Mouse (Mus musculus) intestine, postnatal 0 days (tissue): ENCODE data around the gene Fosb. TPM values are rescaled to one million over a fixed set of nuclear protein-coding genes. Genes with fewer than 3 reads are reported as not detected.

Experiments
- ATAC-seq: fragments of 200-750 bp; cut with Nextera tagmentation; 2 replicates; pipeline ENCODE4 v1.8.0; 2017; ENCODE audit warnings: mild to moderate bottlenecking, moderate TSS enrichment, moderate library complexity
- H3K27ac ChIP-seq: fragments of 300-500 bp; sonication (generic); 2 replicates; pipeline ENCODE4 v1.5.1; 2014; ENCODE audit warnings: mild to moderate bottlenecking, low read depth, low read length, moderate library complexity
- H3K27me3 ChIP-seq: fragments of 300-500 bp; sonication (generic); replicated peaks from 2 replicates; pipeline ENCODE4 v1.6.1; 2014; ENCODE audit warnings: low read length, mixed read lengths; ENCODE audit not compliant: control insufficient read depth, insufficient read depth
- H3K36me3 ChIP-seq: fragments of 300-500 bp; sonication (generic); 2 replicates; pipeline ENCODE4 v1.6.1; 2014; ENCODE audit warnings: mild to moderate bottlenecking, moderate library complexity; ENCODE audit not compliant: control insufficient read depth, insufficient read depth
- H3K4me1 ChIP-seq: fragments of 300-500 bp; sonication (generic); replicated peaks from 2 replicates; pipeline ENCODE4 v1.6.1; 2014; ENCODE audit warnings: antibody characterized with exemption, low read length, mixed read lengths; ENCODE audit not compliant: control insufficient read depth, insufficient read depth
- H3K4me2 ChIP-seq: fragments of 300-500 bp; sonication (generic); replicated peaks from 2 replicates; pipeline ENCODE4 v1.6.1; 2014; ENCODE audit warnings: low read depth, mild to moderate bottlenecking, moderate library complexity
- H3K4me3 ChIP-seq: fragments of 300-500 bp; sonication (generic); 2 replicates; pipeline ENCODE4 v1.5.1; 2014; ENCODE audit warnings: low read depth, low read length
- H3K9ac ChIP-seq: fragments of 300-500 bp; sonication (generic); 2 replicates; pipeline ENCODE4 v1.6.1; 2014; ENCODE audit warnings: mild to moderate bottlenecking, low read depth, low read length
- H3K9me3 ChIP-seq: fragments of 300-500 bp; sonication (generic); 2 replicates; pipeline ENCODE4 v1.6.1; 2016; ENCODE audit warnings: mixed run types; ENCODE audit not compliant: control insufficient read depth
- CTCF ChIP-seq: sonication (generic); IDR thresholded peaks from 2 replicates; pipeline ENCODE4 v1.5.1; 2016; ENCODE audit warnings: low read depth, mild to moderate bottlenecking, control low read depth, antibody characterized with exemption, moderate library complexity
- WGBS: fragments of 180-500 bp; shearing (Covaris S2); extraction: QIAGEN DNeasy Blood & Tissue Kit; methylation state at CpG from one replicate; pipeline ENCODE4 v1.1.7; 2014; 5-methylcytosine and 5-hydroxymethylcytosine counted together
- polyA plus RNA-seq: library from polyadenylated mRNA; unstranded; fragments of >200 nt; fragmentation: Nextera tagmentation; extraction: Ambion mirVana; gene quantifications from 2 replicates; pipeline ENCODE4 v1.2.1, GENCODE M21; 2015

The Fosb gene
- polyA plus RNA-seq, 1 experiment from 2014 or later: 0.12 TPM

DNA sequence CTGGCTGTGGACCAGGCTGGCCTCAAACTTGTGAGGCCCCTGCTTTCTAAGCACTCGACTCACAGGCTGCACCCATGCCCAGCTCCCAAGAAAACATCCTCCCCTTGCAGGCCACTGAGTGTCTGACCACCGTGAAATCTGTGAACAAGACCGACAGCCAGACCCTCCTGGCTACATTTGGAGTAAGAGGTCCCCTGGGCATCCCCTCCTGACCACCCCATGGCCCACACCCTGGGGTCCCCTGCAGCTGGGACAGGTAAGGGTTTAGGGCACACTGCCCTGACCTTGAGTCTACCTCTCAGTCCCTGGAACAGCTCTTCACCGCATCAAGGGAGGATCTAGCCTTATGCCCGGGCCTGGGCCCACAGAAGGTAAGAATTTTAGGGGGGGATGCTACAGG lies 45.1 kb upstream of the Fosb start:
- TF ChIP-seq CTCF: no peak
- Histone ChIP-seq H3K27ac (no peak overlapping the region; the same call in 1 of the 2 replicates), H3K4me2 (no peak overlapping the region), H3K9me3 (no peaks in the 10 kb centered on the region), H3K27me3 (no peaks in the 10 kb centered on the region), H3K9ac (no peak overlapping the region), H3K36me3 (peaks cover 48% of the 10 kb centered on the region; the same call in 1 of the 2 replicates), H3K4me1 (no peaks in the 10 kb centered on the region), H3K4me3 (no peak overlapping the region)
- WGBS: 90% methylated on average over 5 of the region's 5 CpGs
- no peak for ATAC-seq

DNA sequence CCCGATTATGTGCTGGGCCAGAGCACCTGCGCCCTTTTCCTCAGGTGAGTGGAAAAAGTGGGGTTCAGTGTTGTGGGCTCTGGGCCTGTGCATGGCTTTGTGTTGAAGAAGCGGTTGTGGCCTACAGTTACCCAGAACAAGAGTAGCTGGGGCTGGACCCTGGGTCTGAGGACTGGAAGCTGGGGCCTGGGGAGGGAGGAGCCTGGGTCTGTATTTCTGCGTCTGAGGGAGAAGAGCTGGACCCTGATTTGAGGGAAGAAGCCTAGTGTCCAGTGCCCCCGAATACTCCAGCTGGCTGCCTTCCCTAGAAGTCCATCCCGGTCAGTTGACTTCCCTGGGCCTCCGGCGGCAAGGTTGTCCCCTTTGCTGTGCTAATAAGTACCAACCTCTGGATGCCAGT lies 40.4 kb upstream of the Fosb start:
- no peak for TF ChIP-seq CTCF
- Histone ChIP-seq H3K9me3 (no peaks in the 10 kb centered on the region), H3K27ac (no peak overlapping the region), H3K4me3 (no peak overlapping the region), H3K4me2 (no peak overlapping the region), H3K9ac (no peak overlapping the region), H3K4me1 (0 out of 2 replicates have a peak, but pooled peaks cover 5% of the 10 kb centered on the region), H3K27me3 (no peaks in the 10 kb centered on the region), H3K36me3 (peaks cover 41% of the 10 kb centered on the region; the same call in 1 of the 2 replicates)
- WGBS: 93% methylated on average over 8 of the region's 8 CpGs
- no peak for ATAC-seq

DNA sequence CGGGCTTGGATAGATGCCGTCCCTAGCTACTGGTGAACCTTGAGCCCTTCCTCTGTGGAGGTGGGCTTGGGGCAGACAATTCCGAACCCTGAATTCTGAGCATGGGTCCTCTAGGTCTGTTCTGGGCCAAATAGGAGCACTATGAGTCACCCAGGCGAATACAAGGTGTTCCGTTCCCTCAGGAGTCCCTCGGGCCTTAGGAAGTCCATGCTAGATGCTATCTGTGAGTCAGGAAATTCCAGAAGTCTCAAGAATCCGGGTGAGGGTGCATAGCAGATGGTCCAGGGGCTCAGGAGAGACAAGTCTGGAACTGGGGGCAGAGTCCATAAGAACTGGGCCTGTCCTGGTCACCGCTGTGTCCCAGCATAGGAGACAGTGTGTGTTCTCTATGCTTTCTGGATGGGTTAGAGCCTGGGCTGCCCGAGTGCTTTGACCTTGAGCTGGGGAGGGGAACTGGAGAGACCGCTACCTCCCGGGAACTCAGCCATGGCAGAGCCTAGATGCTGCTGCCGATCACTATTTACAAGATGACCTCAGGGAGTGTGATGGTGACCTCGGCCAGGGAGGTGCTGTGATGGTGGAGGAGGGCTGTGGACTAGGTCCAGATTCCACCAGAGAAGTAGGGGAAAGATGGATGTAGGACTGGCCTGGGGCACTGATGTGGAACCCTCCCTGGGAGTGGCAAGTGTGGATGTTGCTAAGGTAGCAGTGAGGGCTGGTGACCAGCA lies 39.5 kb upstream of the Fosb start:
- Histone ChIP-seq H3K27ac (no peak overlapping the region), H3K27me3 (no peaks in the 10 kb centered on the region), H3K4me3 (no peak overlapping the region), H3K4me2 (no peak overlapping the region), H3K9ac (no peak overlapping the region), H3K9me3 (no peaks in the 10 kb centered on the region), H3K4me1 (0 out of 2 replicates have a peak, but pooled peaks cover 5% of the 10 kb centered on the region), H3K36me3 (peaks cover 33% of the 10 kb centered on the region; the same call in 1 of the 2 replicates)
- TF ChIP-seq CTCF: no peak
- WGBS: 82% methylated on average over 13 of the region's 13 CpGs
- no peak for ATAC-seq

DNA sequence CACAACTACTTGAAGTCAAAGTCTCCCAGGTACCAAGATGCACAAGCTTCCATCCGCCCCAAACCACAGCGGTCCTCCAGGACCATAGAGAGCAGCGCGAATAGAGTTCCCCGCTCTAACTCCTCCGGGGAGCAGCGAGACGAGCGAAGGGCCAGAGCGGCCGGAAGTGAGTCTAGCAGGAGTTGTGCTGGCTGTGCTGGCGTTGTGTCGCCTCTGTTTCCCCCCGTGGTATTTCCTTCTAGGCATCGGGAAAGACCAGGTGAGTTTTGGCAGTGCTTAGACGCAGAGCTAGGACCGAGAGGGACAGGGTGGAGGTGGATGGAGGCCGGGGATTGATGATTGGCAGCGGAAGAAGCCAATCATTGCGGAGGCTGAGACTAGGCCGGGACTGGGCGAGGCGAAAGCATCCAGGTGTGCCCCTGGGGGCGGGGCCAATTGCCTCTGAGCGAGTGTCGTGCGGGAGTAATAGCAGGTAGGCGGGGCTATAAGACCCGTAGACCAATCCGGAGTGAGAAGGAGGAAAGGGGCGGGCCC lies 35.2 kb upstream of the Fosb start:
- peak overlapping the region; percentile 70 for H3K27ac ChIP-seq
- H3K9me3 ChIP-seq: no peaks in the 10 kb centered on the region
- no peak for TF ChIP-seq CTCF
- H3K36me3 ChIP-seq: peaks cover 11% of the 10 kb centered on the region; the same call in 1 of the 2 replicates
- H3K4me3 ChIP-seq: peak overlapping the region; percentile 79
- WGBS: under 1% methylated on average over 31 of the region's 31 CpGs
- ATAC-seq: peak; percentile 95
- H3K4me1 ChIP-seq: 0 out of 2 replicates have a peak, but pooled peaks cover 5% of the 10 kb centered on the region
- peak overlapping the region; percentile 68 for H3K4me2 ChIP-seq
- H3K9ac ChIP-seq: peak overlapping the region; percentile 66
- peaks cover 5% of the 10 kb centered on the region; the same call in 1 of the 2 replicates for H3K27me3 ChIP-seq

GRCm38 (mm10) chr7:19344237-19344847 lies 34.5 kb upstream of the Fosb start, which contains the start of gene Ercc1:
TSS of gene Ercc1 (plus strand) at chr7:19344778.
- TF ChIP-seq CTCF: no peak
- Histone ChIP-seq H3K4me2 (peak within 1 kb of the TSS; percentile 68), H3K9ac (peak within 1 kb of the TSS; percentile 66), H3K27ac (peak within 1 kb of the TSS; percentile 70), H3K4me1 (0 out of 2 replicates have a peak, but pooled peaks cover 5% of the 10 kb centered on the region), H3K27me3 (peaks cover 5% of the 10 kb centered on the region; the same call in 1 of the 2 replicates), H3K36me3 (peaks cover 8% of the 10 kb centered on the region; the same call in 1 of the 2 replicates), H3K9me3 (no peaks in the 10 kb centered on the region), H3K4me3 (peak within 1 kb of the TSS; percentile 79)
- 19% methylated on average over 12 of the region's 12 CpGs for WGBS
- ATAC-seq: peak; percentile 29
